Mouse (Mus musculus): ENCODE data around the gene Got1.

- no peak for TF ChIP-seq EP300 (IDR thresholded peaks at IDR 0.05)
- peak; percentile 86 for TF ChIP-seq CTCF (IDR thresholded peaks at IDR 0.05)
These were observed 45.5 kb downstream of the Got1 start for GRCm38 (mm10) chr19:43478891-43479290.

Data from lung, postnatal 0 days (tissue).